Mouse (Mus musculus): ENCODE data around the gene Nuak1.

Nuak1 gene

GRCm38 (mm10) chr10:84345730-84346129 is 94.7 kb downstream of the Nuak1 start:
- no peak for DNase-seq (ENCODE audit: low read depth, low spot score)

- DNase-seq (ENCODE audit: low read depth, low spot score) = no peak
These were observed 96.9 kb downstream of the Nuak1 start for GRCm38 (mm10) chr10:84343536-84343935.

- no peak for DNase-seq (ENCODE audit: low read depth, low spot score)
These were observed 100.9 kb downstream of the Nuak1 start for GRCm38 (mm10) chr10:84339456-84339855.

GRCm38 (mm10) chr10:84338752-84339151 is 101.6 kb downstream of the Nuak1 start:
- DNase-seq (ENCODE audit: low read depth, low spot score) = no peak

GRCm38 (mm10) chr10:84335441-84335840 is 105.0 kb downstream of the Nuak1 start:
- DNase-seq (ENCODE audit: low read depth, low spot score) = no peak

- DNase-seq (ENCODE audit: low read depth, low spot score) = no peak
These were observed 110.6 kb downstream of the Nuak1 start for GRCm38 (mm10) chr10:84329822-84330221.

GRCm38 (mm10) chr10:84329336-84329735 is 111.1 kb downstream of the Nuak1 start:
- DNase-seq (ENCODE audit: low read depth, low spot score) = no peak

- no peak for DNase-seq (ENCODE audit: low read depth, low spot score)
These were observed 116.4 kb downstream of the Nuak1 start for GRCm38 (mm10) chr10:84324018-84324417.

All from ES-CJ7 (cell line).